Mouse (Mus musculus) central nervous system, embryonic 14 days (tissue): Measurements from ENCODE around the gene Gm28168. TPM values are rescaled to one million over a fixed set of nuclear protein-coding genes. Genes with fewer than 3 reads are reported as not detected.

Experiments used
- polyA plus RNA-seq: library from polyadenylated mRNA; depleted of rRNA; stranded (reverse); fragments of >200 nt; gene quantifications from 2 replicates; pipeline ENCODE4 v1.2.3, GENCODE M21; 2012; rRNA removed

Gene Gm28168
- not detected in 2 replicates for polyA plus RNA-seq

GRCm38 (mm10) chr1:117927715-117928114 lies at the start of gene Gm28168:
Gm28168 (plus strand) TSS chr1:117928015.

GRCm38 (mm10) chr1:117965639-117966038 lies 37.8 kb downstream of the Gm28168 start, which contains the start of gene Gm7145:
Gm7145 (plus strand) TSS chr1:117965939.

Other genes starting within 250 kb of the Gm28168 start
- gene Gm28363, start 230.9 kb upstream of the Gm28168 start, polyA plus RNA-seq = not detected in 2 replicates
- not detected in 2 replicates for gene B020011L13Rik, start 146.9 kb upstream of the Gm28168 start, polyA plus RNA-seq
- not detected in 2 replicates for gene Gm28360, start 97.9 kb upstream of the Gm28168 start, polyA plus RNA-seq
- not detected in 2 replicates for gene Gm7145, start 37.9 kb downstream of the Gm28168 start, polyA plus RNA-seq
- gene Gm29106, start 248.5 kb downstream of the Gm28168 start, polyA plus RNA-seq = not detected in 2 replicates